Mouse (Mus musculus): ENCODE data around the gene Rnf11.
"Not testable (repeated sequence)": the region's sequence is repeated elsewhere in the genome, so short reads cannot be mapped to it uniquely, and the experiment has no call there.

The Rnf11 gene

DNA sequence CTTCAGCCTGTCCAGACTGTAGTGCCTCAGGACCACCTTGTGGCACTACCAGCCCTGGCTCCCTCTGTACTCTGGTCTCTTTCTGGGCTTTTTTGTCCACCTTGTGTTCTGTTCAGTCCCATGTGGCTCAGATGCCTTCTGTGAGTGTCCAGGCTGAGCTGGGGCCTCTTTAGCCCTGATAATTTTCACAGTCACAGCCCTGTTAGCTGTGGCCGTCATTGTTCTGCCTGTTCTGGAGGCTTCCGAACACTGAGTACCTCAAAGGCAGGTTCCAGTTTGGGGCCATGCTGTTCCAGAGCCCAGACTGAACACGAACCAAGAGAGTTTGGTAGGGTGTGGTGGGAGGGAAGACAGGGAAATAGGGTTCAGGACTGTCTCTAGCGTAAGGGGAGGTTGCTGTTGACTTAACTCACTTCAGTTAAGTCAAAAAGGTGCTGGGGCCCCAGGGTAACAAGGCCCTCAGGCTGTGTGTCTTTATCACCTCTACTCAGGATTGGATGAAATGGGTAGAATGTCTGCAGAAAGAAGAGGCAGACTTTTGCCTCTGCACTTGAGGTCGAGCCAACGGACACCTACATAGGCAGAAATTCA is 73.1 kb downstream of the Rnf11 start:
- H3K36me3 ChIP-seq (ENCODE audit: control insufficient read depth, insufficient read depth, low read length, poor library complexity, severe bottlenecking), result no peaks in the 10 kb centered on the region
- DNase-seq (ENCODE audit: low read depth, low spot score), result no peak
- no peaks in the 10 kb centered on the region for H3K27me3 ChIP-seq (ENCODE audit: control insufficient read depth, insufficient read depth, low read length, poor library complexity, severe bottlenecking)

DNA sequence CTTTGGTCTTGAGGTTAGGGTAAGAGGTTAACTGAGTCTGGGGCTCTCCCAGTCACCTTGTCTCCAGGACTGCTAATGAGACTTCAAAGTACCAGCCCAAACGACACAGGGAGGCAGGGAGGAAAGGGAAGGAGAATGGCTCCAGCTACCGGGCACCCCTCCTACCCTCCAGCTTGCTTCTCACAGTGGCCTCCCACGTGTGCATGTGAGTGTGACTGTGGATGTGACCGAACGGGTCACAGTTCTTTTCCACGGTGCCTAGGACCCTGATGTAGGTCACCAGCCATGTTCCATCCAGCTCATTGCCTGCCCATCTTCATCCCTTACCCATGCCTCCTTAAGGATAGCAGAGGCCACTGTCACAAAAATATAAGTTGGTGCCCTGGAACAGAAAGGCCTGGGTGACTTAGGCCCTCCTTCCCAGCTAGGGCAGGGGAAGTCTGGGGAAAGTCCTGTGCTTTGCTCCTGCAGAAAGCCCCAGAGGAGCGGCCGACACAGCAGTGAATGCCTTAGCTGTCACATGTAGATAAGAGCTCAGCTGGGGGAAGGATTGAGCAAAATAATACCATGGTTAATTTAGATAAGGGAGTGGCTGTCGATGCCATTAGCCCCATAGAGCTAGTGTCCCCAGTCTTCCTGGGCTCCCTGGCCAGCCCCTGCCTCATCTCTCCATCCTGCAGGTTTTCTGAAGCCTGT is 73.7 kb downstream of the Rnf11 start:
- Histone ChIP-seq H3K36me3 (ENCODE audit: control insufficient read depth, insufficient read depth, low read length, poor library complexity, severe bottlenecking) (no peaks in the 10 kb centered on the region), H3K27me3 (ENCODE audit: control insufficient read depth, insufficient read depth, low read length, poor library complexity, severe bottlenecking) (no peaks in the 10 kb centered on the region)
- DNase-seq (ENCODE audit: low read depth, low spot score), result no peak

DNA sequence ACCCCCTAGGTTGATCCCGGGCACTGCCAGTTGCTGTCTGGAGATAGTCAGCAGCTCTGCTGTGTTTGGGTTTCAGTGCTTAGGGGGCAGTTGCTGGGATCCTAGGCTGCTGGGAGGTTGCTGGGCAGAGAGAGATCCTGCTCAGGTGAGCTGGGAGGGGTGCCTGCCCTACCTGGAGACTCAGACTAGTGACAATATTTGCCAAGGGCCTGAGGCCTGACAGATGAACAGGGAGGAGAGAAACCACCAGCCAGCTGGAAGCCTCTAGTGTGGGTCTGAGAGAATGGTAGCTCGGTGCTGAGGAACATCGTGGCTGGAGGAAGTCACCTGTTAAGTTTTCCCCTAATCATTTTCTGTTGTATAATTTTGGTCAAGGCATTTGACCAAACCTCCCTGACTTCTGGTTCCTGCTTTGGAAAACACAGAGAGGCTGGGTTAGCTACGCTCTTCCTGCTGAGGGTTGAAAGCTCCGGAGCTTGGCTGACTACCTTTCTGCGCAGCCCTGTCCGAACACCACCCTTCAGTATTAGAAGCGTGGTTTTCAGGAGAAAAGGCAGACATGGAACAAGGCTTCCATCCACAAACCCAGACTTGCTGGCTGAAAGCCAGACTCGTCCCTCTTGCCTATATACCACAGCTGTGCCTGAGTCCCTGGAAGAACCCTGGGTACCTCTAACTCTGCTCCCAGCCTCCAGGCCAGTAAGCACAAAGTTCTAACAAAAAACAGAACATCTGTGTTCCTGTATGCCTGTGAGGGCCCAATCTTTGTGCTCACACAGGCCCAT is 76.6 kb downstream of the Rnf11 start:
- Histone ChIP-seq H3K36me3 (ENCODE audit: control insufficient read depth, insufficient read depth, low read length, poor library complexity, severe bottlenecking) (no peaks in the 10 kb centered on the region), H3K27me3 (ENCODE audit: control insufficient read depth, insufficient read depth, low read length, poor library complexity, severe bottlenecking) (no peaks in the 10 kb centered on the region)
- DNase-seq (ENCODE audit: low read depth, low spot score), result no peak

DNA sequence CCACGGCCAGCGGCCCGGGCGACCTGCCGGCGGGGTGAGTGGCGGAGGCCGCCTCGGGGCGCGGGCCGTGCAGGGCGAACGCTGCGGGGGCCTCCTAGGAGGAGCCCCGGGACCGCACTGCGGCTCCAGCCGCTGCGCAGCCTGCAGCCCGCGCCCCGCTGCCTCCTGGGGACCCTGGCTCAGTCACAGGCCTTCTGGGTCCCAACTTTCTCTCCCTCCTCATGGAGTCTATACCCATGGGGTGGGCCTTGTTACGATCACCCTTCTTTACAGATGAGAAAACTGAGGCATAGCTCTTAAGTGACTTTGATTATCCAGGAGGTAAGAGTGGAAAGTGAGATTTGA is 77.4 kb downstream of the Rnf11 start:
- no peaks in the 10 kb centered on the region for H3K36me3 ChIP-seq (ENCODE audit: control insufficient read depth, insufficient read depth, low read length, poor library complexity, severe bottlenecking)
- no peaks in the 10 kb centered on the region for H3K27me3 ChIP-seq (ENCODE audit: control insufficient read depth, insufficient read depth, low read length, poor library complexity, severe bottlenecking)
- no peak for DNase-seq (ENCODE audit: low read depth, low spot score)

DNA sequence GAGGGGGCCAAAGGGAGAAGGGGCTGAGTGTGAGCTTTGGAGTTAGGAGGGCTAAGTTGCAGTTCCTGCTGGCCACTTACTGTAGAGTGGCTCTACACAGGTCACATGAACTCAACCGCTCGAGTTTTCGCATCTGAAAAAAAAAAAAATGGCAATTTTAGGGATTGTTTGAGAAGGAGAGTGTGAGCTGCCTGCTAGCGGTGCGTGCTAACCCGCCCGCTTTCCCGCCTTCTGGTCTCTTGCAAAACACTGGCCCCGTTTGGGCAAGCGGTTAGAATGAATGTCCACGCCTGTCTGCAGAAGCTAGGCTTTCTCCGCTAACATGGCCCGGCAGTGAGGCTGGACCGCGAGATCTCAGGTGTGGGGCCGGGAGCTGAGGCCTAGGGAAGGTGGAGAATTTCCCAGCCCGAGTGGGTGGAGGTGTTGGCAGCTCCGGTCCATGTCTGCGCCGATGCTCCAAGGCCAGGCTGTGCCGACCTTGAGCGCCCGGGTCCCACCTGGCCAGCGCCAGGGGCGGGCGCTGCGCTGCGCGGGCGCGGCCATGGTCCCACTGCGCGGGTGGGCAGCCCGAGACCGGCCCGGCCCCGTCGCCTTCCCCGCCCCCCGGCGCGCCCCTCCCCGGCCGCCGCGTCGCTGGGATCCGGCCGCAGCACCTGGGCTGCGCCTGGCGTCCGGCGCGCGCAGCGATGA is 77.9 kb downstream of the Rnf11 start, which contains the start of gene Ttc39a:
Gene Ttc39a, plus strand, starts transcription at position 138 of the 690 bp plus-strand sequence.
- H3K27me3 ChIP-seq (ENCODE audit: control insufficient read depth, insufficient read depth, low read length, poor library complexity, severe bottlenecking), result no peaks in the 10 kb centered on the region
- H3K36me3 ChIP-seq (ENCODE audit: control insufficient read depth, insufficient read depth, low read length, poor library complexity, severe bottlenecking), result no peaks in the 10 kb centered on the region
- DNase-seq (ENCODE audit: low read depth, low spot score), result no peak

DNA sequence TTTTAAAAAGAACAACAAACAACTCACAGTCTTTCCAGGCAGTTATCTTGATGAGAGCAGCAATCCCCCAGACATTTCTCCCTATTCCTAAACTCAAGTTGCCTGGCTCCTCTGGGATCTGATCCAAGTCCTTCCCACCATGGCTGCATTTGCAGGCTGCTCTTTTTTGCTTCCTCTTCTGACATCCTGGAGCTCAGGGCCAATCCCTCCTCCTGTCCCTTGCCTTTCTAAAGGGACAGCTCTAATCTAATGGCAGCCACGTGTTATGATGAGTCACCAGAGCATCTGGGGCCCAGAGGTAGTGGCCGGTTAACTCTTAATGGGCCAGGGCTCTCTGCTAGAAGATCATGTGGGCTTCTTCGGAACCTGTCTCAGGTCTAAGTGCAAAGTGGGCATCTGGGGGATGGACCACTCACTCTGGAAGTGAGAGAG is 78.5 kb downstream of the Rnf11 start:
- DNase-seq (ENCODE audit: low read depth, low spot score), result no peak
- H3K27me3 ChIP-seq (ENCODE audit: control insufficient read depth, insufficient read depth, low read length, poor library complexity, severe bottlenecking), result no peaks in the 10 kb centered on the region
- no peaks in the 10 kb centered on the region for H3K36me3 ChIP-seq (ENCODE audit: control insufficient read depth, insufficient read depth, low read length, poor library complexity, severe bottlenecking)

DNA sequence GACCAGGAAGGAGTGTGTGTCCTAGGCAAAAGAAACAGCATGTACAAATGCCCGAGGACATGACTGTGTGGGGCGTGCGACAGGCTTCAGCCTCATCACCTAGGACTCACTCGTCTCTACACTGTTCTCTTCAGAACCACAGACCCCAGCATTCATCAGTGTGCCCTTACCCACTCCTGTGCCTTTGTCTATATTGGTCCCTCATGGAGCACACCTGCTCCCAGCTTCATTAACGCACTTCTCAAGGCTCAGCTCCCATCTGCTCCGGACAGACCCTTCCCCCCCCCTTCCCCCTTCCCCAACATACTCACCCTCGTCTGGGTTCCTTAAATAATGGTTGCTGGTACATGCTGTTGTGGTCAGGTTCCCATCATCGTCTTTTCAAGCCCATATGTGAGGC is 79.1 kb downstream of the Rnf11 start:
- no peak for DNase-seq (ENCODE audit: low read depth, low spot score)
- Histone ChIP-seq H3K27me3 (ENCODE audit: control insufficient read depth, insufficient read depth, low read length, poor library complexity, severe bottlenecking) (no peaks in the 10 kb centered on the region), H3K36me3 (ENCODE audit: control insufficient read depth, insufficient read depth, low read length, poor library complexity, severe bottlenecking) (no peaks in the 10 kb centered on the region)

DNA sequence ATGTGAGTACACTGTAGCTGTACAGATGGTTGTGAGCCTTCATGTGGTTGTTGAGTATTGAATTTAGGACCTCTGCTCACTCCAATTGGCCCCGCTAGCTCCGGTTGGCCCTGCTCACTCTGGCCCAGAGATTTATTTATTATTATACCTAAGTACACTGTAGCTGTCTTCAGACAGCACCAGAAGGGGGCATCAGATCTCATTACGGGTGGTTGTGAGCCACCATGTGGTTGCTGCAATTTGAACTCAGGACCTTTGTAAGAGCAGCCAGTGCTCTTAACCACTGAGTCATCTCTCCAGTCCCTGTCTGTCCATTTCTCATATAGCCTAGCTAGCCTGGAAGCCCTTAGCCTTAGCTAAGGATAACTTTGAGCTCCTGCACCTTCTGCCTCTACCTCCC is 79.6 kb downstream of the Rnf11 start:
- not testable (repeated sequence) for H3K27me3 ChIP-seq (ENCODE audit: control insufficient read depth, insufficient read depth, low read length, poor library complexity, severe bottlenecking); H3K36me3 ChIP-seq (ENCODE audit: control insufficient read depth, insufficient read depth, low read length, poor library complexity, severe bottlenecking); DNase-seq (ENCODE audit: low read depth, low spot score)

DNA sequence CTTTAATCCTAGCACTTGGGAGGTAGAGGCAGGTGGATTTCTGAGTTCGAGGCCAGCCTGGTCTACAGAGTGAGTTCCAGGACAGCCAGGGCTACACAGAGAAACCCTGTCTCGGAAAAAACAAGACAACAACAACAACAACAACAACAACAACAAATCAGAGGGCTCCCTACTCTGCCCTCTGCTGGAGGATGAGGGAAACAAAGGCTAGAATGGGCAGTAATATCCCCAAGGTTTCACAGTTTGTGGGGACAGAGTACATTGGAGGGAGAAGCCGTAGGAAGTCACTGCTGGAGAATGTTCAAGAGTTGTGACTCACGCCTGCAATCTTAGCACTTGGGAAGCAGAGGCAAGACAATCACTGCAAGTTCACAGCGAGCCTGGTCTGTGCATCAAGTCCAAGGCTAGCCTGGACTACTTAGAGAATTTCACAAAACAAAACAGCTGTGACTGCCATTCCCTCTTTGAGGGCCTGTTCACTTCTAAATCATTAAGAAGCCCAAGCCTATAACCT is 83.3 kb downstream of the Rnf11 start:
- DNase-seq (ENCODE audit: low read depth, low spot score), result no peak
- Histone ChIP-seq H3K36me3 (ENCODE audit: control insufficient read depth, insufficient read depth, low read length, poor library complexity, severe bottlenecking) (no peaks in the 10 kb centered on the region), H3K27me3 (ENCODE audit: control insufficient read depth, insufficient read depth, low read length, poor library complexity, severe bottlenecking) (no peaks in the 10 kb centered on the region)
